Mouse (Mus musculus) midbrain, embryonic 14.5 days (tissue): ENCODE measurements around the gene Olfr1377. TPM values are rescaled to one million over a fixed set of nuclear protein-coding genes. Genes with fewer than 3 reads are reported as not detected.

Experiments used
- ATAC-seq: fragments of 200-750 bp; cut with Nextera tagmentation; 2 replicates; pipeline ENCODE4 v1.8.0; 2017; ENCODE audit warnings: moderate number of reproducible peaks, moderate library complexity; ENCODE audit not compliant: low FRiP score, low TSS enrichment
- DNase-seq: peaks from one replicate; pipeline ENCODE4 v3.0.0-alpha.2; 2015
- H3K27ac ChIP-seq: fragments of 300-500 bp; sonication (generic); replicated peaks from 2 replicates; pipeline ENCODE4 v1.5.1; 2014; ENCODE audit warnings: mild to moderate bottlenecking, low read depth, low read length, moderate library complexity
- H3K27me3 ChIP-seq: fragments of 300-500 bp; sonication (generic); 2 replicates; pipeline ENCODE4 v1.6.1; 2014; ENCODE audit warnings: low read length, control low read depth, mixed read lengths; ENCODE audit not compliant: control insufficient read depth, insufficient read depth
- H3K36me3 ChIP-seq: fragments of 300-500 bp; sonication (generic); 2 replicates; pipeline ENCODE4 v1.6.1; 2014; ENCODE audit warnings: low read length, control low read depth; ENCODE audit not compliant: control insufficient read depth, insufficient read depth
- H3K4me1 ChIP-seq: fragments of 300-500 bp; sonication (generic); 2 replicates; pipeline ENCODE4 v1.6.1; 2014; ENCODE audit warnings: mild to moderate bottlenecking, antibody characterized with exemption, low read length, control low read depth; ENCODE audit not compliant: control insufficient read depth, insufficient read depth
- H3K4me2 ChIP-seq: fragments of 300-500 bp; sonication (generic); 2 replicates; pipeline ENCODE4 v1.6.1; 2014; ENCODE audit warnings: mild to moderate bottlenecking, low read length, moderate library complexity
- H3K4me3 ChIP-seq: fragments of 300-500 bp; sonication (generic); replicated peaks from 2 replicates; pipeline ENCODE4 v1.5.1; 2014; ENCODE audit warnings: low read depth, low read length
- H3K9ac ChIP-seq: fragments of 300-500 bp; sonication (generic); replicated peaks from 2 replicates; pipeline ENCODE4 v1.6.1; 2014; ENCODE audit warnings: mild to moderate bottlenecking, low read length, moderate library complexity
- H3K9me3 ChIP-seq: fragments of 300-500 bp; sonication (generic); 2 replicates; pipeline ENCODE4 v1.6.1; 2016; ENCODE audit warnings: low read length, control low read depth, mixed read lengths; ENCODE audit not compliant: control insufficient read depth
- WGBS: fragments of 180-500 bp; shearing (Covaris S2); extraction: QIAGEN DNeasy Blood & Tissue Kit; methylation state at CpG from one replicate; pipeline ENCODE4 v1.1.7; 2014; 5-methylcytosine and 5-hydroxymethylcytosine counted together
- polyA plus RNA-seq: library from polyadenylated mRNA; unstranded; fragments of >200 nt; fragmentation: Nextera tagmentation; extraction: Ambion mirVana; gene quantifications from 2 replicates; pipeline ENCODE4 v1.2.1, GENCODE M21; 2014

Gene Olfr1377
- polyA plus RNA-seq, result not detected in 2 replicates

DNA sequence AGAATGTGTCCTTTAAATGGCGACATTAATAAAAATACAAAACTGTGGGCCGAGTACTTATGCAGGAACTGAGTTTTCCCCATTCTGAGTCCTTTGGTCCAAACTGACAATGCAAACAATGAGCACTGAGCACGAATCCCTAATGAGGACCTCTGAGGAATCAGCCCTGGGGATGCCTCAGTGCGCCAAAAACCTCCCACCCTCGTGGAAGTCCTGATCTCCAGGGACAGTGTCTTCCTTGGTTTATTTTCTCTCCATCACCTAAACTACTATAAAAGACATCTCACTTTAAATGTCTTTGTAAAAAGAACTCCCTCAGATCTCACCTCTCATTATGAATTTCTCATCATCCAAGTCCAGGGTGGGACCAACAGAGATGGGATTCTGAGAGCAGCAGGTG is at the start of gene Olfr1377:
Gene Olfr1377, plus strand, starts transcription at position 301 of the 400 bp plus-strand sequence.
- 57% methylated on average over 5 of the region's 5 CpGs for WGBS
- Histone ChIP-seq H3K27ac (no peak within 1 kb of the TSS), H3K4me2 (no peak within 1 kb of the TSS), H3K9ac (no peak within 1 kb of the TSS), H3K9me3 (no peaks in the 10 kb centered on the region), H3K4me3 (no peak within 1 kb of the TSS), H3K27me3 (no peaks in the 10 kb centered on the region), H3K36me3 (no peaks in the 10 kb centered on the region), H3K4me1 (no peaks in the 10 kb centered on the region)
- DNase-seq (no peak), ATAC-seq (no peak)

DNA sequence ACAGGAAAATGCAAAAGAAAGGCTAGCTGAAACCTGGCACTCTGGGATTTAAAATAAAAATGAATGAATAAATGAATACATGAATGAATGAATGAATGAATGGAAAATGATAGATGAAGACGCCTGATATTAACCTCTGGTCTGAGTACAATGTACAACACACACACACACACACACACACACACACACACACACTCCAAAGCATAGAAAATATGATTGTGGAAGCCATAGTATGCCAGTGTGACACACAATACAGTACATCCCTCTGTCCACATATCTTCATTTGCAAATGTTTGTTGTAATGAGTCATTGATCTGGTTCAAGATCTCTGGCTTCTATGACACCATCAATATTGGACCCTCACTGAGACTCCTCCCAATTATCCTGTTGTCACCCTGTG is 49.7 kb upstream of the Olfr1377 start:
- Histone ChIP-seq H3K4me2 (peak overlapping the region; percentile 93), H3K9me3 (no peaks in the 10 kb centered on the region), H3K27ac (peak overlapping the region; percentile 81), H3K9ac (no peak overlapping the region), H3K4me1 (peaks cover 6% of the 10 kb centered on the region; the same call in 1 of the 2 replicates), H3K27me3 (0 out of 2 replicates have a peak, but pooled peaks cover 4% of the 10 kb centered on the region), H3K36me3 (no peaks in the 10 kb centered on the region), H3K4me3 (peak overlapping the region; percentile 52; the same call in 1 of the 2 replicates)
- ATAC-seq, result peak; percentile 53; the same call in 1 of the 2 replicates
- WGBS, result 59% methylated on average over 1 of the region's 1 CpGs
- peak; percentile 8 for DNase-seq

DNA sequence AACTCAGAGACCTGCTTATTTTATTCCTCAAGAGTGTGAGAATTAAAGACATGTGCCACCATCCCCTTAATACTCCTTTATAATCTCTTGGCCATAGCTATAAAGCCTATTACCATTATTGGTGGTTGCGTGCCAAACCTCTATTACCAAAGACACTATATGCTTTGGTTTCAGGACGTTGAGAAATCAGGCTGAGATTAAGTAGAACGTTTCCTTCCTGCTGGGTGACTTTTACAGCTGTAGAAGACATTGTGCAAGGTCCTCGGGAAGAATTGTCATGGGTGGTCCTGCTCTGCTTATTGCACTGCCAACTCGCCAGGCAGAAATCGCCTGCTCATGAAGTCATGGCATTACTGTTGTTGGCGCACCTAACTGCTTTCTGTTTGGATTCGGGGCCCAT is 43.3 kb upstream of the Olfr1377 start:
- no peak for DNase-seq
- WGBS, result 75% methylated on average over 8 of the region's 8 CpGs

DNA sequence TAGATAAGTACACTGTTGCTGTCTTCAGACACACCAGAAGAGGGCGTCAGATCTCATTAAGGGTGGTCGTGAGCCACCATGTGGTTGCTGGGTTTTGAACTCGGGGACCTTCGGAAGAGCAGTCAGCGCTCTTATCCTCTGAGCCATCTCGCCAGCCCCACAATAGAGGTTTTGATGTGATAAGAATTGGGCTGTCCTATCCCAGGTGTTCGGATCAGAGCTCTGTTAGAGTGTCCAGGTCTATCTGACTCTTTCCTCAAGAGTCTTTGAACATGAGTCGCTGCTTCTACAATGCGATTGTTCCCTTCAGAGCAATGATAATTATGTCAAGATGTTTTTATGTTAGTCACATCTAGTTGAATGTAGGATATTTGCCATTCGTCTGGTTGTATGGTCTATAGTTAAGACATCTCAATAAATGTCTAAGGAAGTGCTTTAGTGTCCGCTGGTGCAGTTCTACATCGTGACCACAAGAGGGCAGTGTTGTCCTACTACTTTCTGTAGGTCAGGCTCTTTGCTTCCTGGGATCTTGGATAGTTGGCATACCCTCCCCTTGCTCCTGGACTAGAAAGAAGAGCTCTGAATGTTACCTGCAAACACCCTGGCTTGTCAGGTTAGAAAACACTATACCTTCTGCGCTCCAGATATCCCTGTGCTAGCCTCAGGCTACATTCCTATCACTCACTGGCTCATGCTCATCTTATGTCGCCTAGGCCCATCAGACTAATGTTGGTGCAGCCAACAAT is 42.0 kb upstream of the Olfr1377 start:
- Histone ChIP-seq H3K27me3 (no peaks in the 10 kb centered on the region), H3K9me3 (no peaks in the 10 kb centered on the region), H3K4me3 (no peak overlapping the region), H3K27ac (no peak overlapping the region), H3K9ac (no peak overlapping the region), H3K4me2 (no peak overlapping the region), H3K4me1 (no peaks in the 10 kb centered on the region), H3K36me3 (no peaks in the 10 kb centered on the region)
- WGBS, result 36% methylated on average over 14 of the region's 14 CpGs
- DNase-seq (peak; percentile 93), ATAC-seq (peak; percentile 55; the same call in 1 of the 2 replicates)

More for the DNA sequence above, 43.3 kb upstream of the Olfr1377 start:
- H3K36me3 ChIP-seq, result no peaks in the 10 kb centered on the region
- no peaks in the 10 kb centered on the region for H3K9me3 ChIP-seq
- H3K27ac ChIP-seq, result no peak overlapping the region
- H3K4me2 ChIP-seq, result no peak overlapping the region
- no peak overlapping the region for H3K4me3 ChIP-seq
- ATAC-seq, result no peak
- no peak overlapping the region for H3K9ac ChIP-seq
- H3K4me1 ChIP-seq, result no peaks in the 10 kb centered on the region
- H3K27me3 ChIP-seq, result no peaks in the 10 kb centered on the region

DNA sequence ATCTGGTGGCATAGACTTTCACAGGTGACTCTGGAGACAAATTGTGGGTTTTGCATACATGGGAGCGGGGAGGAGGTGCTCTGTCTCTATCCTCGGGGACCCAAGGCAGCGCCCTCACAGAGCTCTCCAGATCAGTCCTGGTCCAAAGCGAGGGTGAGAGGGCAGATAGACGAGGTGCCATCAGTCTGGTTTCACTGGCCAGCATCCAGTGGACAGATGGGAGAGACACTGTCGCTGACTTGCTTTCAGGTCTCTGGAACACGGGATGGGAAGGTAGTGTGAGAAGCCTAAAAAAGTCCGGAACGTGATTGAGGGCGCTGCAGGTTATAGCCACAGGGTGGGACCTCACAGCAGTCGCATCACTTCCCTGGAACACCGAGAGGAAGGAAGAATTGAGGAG is 39.4 kb upstream of the Olfr1377 start:
- Histone ChIP-seq H3K27ac (no peak overlapping the region), H3K9me3 (no peaks in the 10 kb centered on the region), H3K4me3 (no peak overlapping the region), H3K9ac (no peak overlapping the region), H3K4me1 (no peaks in the 10 kb centered on the region), H3K4me2 (no peak overlapping the region), H3K27me3 (no peaks in the 10 kb centered on the region), H3K36me3 (no peaks in the 10 kb centered on the region)
- ATAC-seq (no peak), DNase-seq (no peak)
- 79% methylated on average over 12 of the region's 12 CpGs for WGBS

DNA sequence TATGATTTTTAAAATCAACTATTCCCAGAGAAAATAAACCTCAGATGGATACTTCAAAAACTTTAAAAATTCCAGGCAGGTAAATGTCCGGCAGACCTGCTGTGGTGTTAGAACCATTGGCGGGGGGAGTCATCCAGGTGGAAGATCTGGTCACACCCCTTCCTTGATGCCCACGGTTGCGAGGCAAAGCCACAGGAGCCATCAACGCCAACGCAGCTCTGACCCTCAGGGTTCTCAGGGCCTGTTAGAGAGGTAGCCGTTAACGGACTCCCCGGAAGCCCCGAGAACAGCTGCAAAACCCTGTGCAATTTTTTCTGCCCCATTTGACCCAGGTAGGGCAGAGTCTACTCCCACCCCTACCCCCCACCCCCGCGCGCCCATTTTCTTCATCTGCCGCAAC is 38.3 kb upstream of the Olfr1377 start, which contains the start of gene 4933414I15Rik:
Gene 4933414I15Rik, minus strand, starts transcription at position 260 of the 400 bp plus-strand sequence.
- Histone ChIP-seq H3K9ac (no peak within 1 kb of the TSS), H3K27me3 (no peaks in the 10 kb centered on the region)

DNA sequence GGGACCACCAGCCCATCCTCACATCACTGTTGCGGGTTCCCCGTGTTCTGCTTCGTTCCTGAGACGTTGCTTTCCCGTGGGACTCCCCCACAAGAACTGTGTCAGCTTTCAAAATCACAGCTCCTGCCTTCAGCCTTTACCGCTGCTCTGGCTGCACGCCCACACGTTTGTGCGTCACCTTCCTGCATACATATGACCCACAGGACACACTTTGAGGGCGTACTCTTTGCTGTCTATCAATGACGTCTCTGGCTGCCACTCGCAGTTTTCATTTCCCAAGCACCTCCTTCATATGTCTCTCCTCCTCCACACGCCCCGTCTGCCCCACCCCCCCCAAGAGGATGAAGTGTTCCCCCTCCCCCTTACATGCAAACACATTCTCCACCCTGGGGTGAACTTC is 29.5 kb upstream of the Olfr1377 start:
- ATAC-seq, result no peak
- no peak overlapping the region for H3K27ac ChIP-seq
- no peaks in the 10 kb centered on the region for H3K9me3 ChIP-seq
- H3K9ac ChIP-seq, result no peak overlapping the region
- H3K27me3 ChIP-seq, result no peaks in the 10 kb centered on the region
- no peak overlapping the region for H3K4me3 ChIP-seq
- no peak overlapping the region for H3K4me2 ChIP-seq
- 75% methylated on average over 14 of the region's 14 CpGs for WGBS
- no peaks in the 10 kb centered on the region for H3K36me3 ChIP-seq
- no peak for DNase-seq
- 0 out of 2 replicates have a peak, but pooled peaks cover 5% of the 10 kb centered on the region for H3K4me1 ChIP-seq

More for the DNA sequence above, 38.3 kb upstream of the Olfr1377 start, which contains the start of gene 4933414I15Rik:
- 85% methylated on average over 14 of the region's 14 CpGs for WGBS
- no peaks in the 10 kb centered on the region for H3K36me3 ChIP-seq
- no peak within 1 kb of the TSS for H3K4me2 ChIP-seq
- H3K4me1 ChIP-seq, result no peaks in the 10 kb centered on the region
- H3K4me3 ChIP-seq, result no peak within 1 kb of the TSS
- H3K9me3 ChIP-seq, result no peaks in the 10 kb centered on the region
- DNase-seq, result no peak
- no peak within 1 kb of the TSS for H3K27ac ChIP-seq
- ATAC-seq, result no peak

DNA sequence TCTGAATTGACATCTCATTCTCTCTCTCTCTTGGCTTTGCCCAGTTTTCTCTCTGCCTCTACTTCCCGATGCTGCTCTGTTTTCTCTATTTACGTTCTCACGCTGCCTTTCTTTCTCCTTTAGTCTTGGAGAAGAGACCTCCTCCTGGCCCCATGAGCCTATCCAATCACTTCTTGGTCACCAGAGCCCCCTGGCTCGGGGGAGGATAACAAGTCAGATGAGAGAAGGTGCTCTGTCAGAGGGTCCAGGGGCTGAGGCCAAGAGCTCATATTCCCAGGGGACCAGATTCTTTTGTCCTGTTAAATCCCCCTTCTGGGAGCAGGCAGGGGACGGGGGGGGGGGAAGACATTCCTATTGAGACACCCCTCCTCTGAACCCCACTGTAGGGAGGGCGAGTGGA is 28.1 kb upstream of the Olfr1377 start, which contains the start of gene Prop1:
Gene Prop1, minus strand, starts transcription at position 101 of the 400 bp plus-strand sequence.
- WGBS, result 68% methylated on average over 6 of the region's 6 CpGs
- Histone ChIP-seq H3K4me2 (no peak within 1 kb of the TSS), H3K27me3 (no peaks in the 10 kb centered on the region), H3K9me3 (no peaks in the 10 kb centered on the region), H3K9ac (no peak within 1 kb of the TSS), H3K27ac (no peak within 1 kb of the TSS), H3K36me3 (no peaks in the 10 kb centered on the region), H3K4me3 (no peak within 1 kb of the TSS), H3K4me1 (0 out of 2 replicates have a peak, but pooled peaks cover 5% of the 10 kb centered on the region)
- DNase-seq, result no peak
- ATAC-seq, result no peak

DNA sequence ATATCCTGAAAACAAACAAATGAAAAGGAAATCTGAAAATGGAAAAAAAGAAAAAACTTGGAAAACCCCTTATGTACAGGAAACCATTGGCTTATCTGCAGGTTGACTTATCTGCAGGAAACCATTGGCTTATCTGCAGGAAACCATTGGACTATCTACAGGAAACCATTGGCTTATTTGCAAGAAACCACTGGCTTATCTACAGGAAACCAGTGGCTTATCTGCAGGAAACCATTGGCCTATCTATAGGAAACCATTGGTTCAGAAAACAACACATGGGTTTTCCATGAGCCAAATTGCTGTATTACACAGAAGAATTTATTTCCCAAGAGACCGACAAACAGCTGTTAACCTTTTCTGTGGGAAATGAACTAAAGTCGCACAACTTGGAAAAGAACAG is 16.9 kb upstream of the Olfr1377 start:
- H3K36me3 ChIP-seq, result no peaks in the 10 kb centered on the region
- no peak overlapping the region for H3K4me2 ChIP-seq
- H3K9me3 ChIP-seq, result no peaks in the 10 kb centered on the region
- no peak overlapping the region for H3K4me3 ChIP-seq
- ATAC-seq (no peak), DNase-seq (no peak)
- no peak overlapping the region for H3K9ac ChIP-seq
- no peak overlapping the region for H3K27ac ChIP-seq
- H3K4me1 ChIP-seq, result 0 out of 2 replicates have a peak, but pooled peaks cover 3% of the 10 kb centered on the region
- WGBS, result 90% methylated on average over 2 of the region's 2 CpGs
- H3K27me3 ChIP-seq, result no peaks in the 10 kb centered on the region
